Mouse (Mus musculus): ENCODE results near the gene Gpat2. TPM values are rescaled to one million over a fixed set of nuclear protein-coding genes. Genes with fewer than 3 reads are reported as not detected.

Gene Gpat2
- polyA plus RNA-seq, 1 experiment: 0.32 TPM

- H3K27me3 ChIP-seq (ENCODE audit: control insufficient read depth, insufficient read depth, low read length): no peaks in the 10 kb centered on the region
Observed at GRCm38 (mm10) chr2:127472279-127472678, 47.3 kb downstream of the Gpat2 start.

GRCm38 (mm10) chr2:127479210-127479609 lies 54.2 kb downstream of the Gpat2 start:
- no peak overlapping the region for H3K4me3 ChIP-seq (ENCODE audit: extremely low read depth, insufficient read depth, insufficient read length)
- H3K4me1 ChIP-seq (ENCODE audit: control insufficient read depth, insufficient read depth, insufficient read length): peaks cover 4% of the 10 kb centered on the region; the same call in 1 of the 2 replicates
- H3K36me3 ChIP-seq (ENCODE audit: control insufficient read depth, insufficient read depth, low read length): no peaks in the 10 kb centered on the region
- peaks cover 6% of the 10 kb centered on the region; the same call in 1 of the 2 replicates for H3K27me3 ChIP-seq (ENCODE audit: control insufficient read depth, insufficient read depth, low read length)
- TF ChIP-seq CTCF (IDR thresholded peaks at IDR 0.05; ENCODE audit: extremely low read depth, insufficient read depth, insufficient read length, insufficient replicate concordance): no peak
- no peak for TF ChIP-seq POLR2A (IDR thresholded peaks at IDR 0.05; ENCODE audit: low read depth, low read length)
- no peak for DNase-seq (ENCODE audit: low read depth in 1 of 2, low spot score in 2 of 2)
- no peak overlapping the region for H3K27ac ChIP-seq (ENCODE audit: insufficient read depth, low read length)
- 82% methylated on average over 4 of the region's 4 CpGs for WGBS

More at GRCm38 (mm10) chr2:127472279-127472678, 47.3 kb downstream of the Gpat2 start:
- no peak overlapping the region for H3K27ac ChIP-seq (ENCODE audit: insufficient read depth, low read length)
- no peak overlapping the region for H3K4me3 ChIP-seq (ENCODE audit: extremely low read depth, insufficient read depth, insufficient read length)
- H3K4me1 ChIP-seq (ENCODE audit: control insufficient read depth, insufficient read depth, insufficient read length): no peaks in the 10 kb centered on the region
- TF ChIP-seq CTCF (IDR thresholded peaks at IDR 0.05; ENCODE audit: extremely low read depth, insufficient read depth, insufficient read length, insufficient replicate concordance): no peak
- TF ChIP-seq POLR2A (IDR thresholded peaks at IDR 0.05; ENCODE audit: low read depth, low read length): no peak
- H3K36me3 ChIP-seq (ENCODE audit: control insufficient read depth, insufficient read depth, low read length): no peaks in the 10 kb centered on the region
- no peak for DNase-seq (ENCODE audit: low read depth in 1 of 2, low spot score in 2 of 2)
- 61% methylated on average over 3 of the region's 3 CpGs for WGBS

DNA sequence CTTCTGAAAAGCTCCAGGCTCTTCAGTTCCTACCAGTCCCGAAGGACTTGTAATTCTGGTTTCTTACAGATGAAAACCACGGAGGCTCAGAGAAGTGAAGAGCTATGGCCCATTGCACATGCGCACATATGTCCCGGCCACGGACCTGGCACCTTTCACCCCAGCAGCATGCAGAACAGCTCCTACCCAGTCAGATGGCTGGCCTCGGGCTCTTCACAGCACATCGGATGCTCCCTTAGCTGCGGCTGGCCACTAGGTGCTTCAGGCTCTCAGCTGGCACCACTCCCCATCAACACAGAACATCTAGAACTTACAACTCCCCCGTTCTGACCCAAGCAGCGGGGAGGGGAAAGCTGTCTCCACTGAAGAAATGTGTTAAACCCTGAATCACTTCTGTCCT lies 54.8 kb downstream of the Gpat2 start:
- Histone ChIP-seq H3K4me1 (ENCODE audit: control insufficient read depth, insufficient read depth, insufficient read length) (peaks cover 4% of the 10 kb centered on the region; the same call in 1 of the 2 replicates), H3K27ac (ENCODE audit: insufficient read depth, low read length) (no peak overlapping the region), H3K36me3 (ENCODE audit: control insufficient read depth, insufficient read depth, low read length) (no peaks in the 10 kb centered on the region), H3K27me3 (ENCODE audit: control insufficient read depth, insufficient read depth, low read length) (peaks cover 6% of the 10 kb centered on the region; the same call in 1 of the 2 replicates), H3K4me3 (ENCODE audit: extremely low read depth, insufficient read depth, insufficient read length) (no peak overlapping the region)
- WGBS: 73% methylated on average over 10 of the region's 10 CpGs
- TF ChIP-seq POLR2A (IDR thresholded peaks at IDR 0.05; ENCODE audit: low read depth, low read length) (no peak), CTCF (IDR thresholded peaks at IDR 0.05; ENCODE audit: extremely low read depth, insufficient read depth, insufficient read length, insufficient replicate concordance) (no peak)
- DNase-seq (ENCODE audit: low read depth in 1 of 2, low spot score in 2 of 2): no peak

- H3K27me3 ChIP-seq (ENCODE audit: control insufficient read depth, insufficient read depth, low read length): peaks cover 6% of the 10 kb centered on the region; the same call in 1 of the 2 replicates
- WGBS: 1% methylated on average over 55 of the region's 59 CpGs
- DNase-seq (ENCODE audit: low read depth in 1 of 2, low spot score in 2 of 2): no peak
- peak overlapping the region; percentile 12; the same call in 1 of the 2 replicates for H3K4me3 ChIP-seq (ENCODE audit: extremely low read depth, insufficient read depth, insufficient read length)
- no peak overlapping the region for H3K27ac ChIP-seq (ENCODE audit: insufficient read depth, low read length)
- H3K4me1 ChIP-seq (ENCODE audit: control insufficient read depth, insufficient read depth, insufficient read length): peaks cover 4% of the 10 kb centered on the region; the same call in 1 of the 2 replicates
- H3K36me3 ChIP-seq (ENCODE audit: control insufficient read depth, insufficient read depth, low read length): no peaks in the 10 kb centered on the region
- TF ChIP-seq POLR2A (IDR thresholded peaks at IDR 0.05; ENCODE audit: low read depth, low read length): no peak
- TF ChIP-seq CTCF (IDR thresholded peaks at IDR 0.05; ENCODE audit: extremely low read depth, insufficient read depth, insufficient read length, insufficient replicate concordance): no peak
Observed at GRCm38 (mm10) chr2:127481841-127482532, 57.0 kb downstream of the Gpat2 start.

- no peak for TF ChIP-seq CTCF (IDR thresholded peaks at IDR 0.05; ENCODE audit: extremely low read depth, insufficient read depth, insufficient read length, insufficient replicate concordance)
- TF ChIP-seq POLR2A (IDR thresholded peaks at IDR 0.05; ENCODE audit: low read depth, low read length): no peak
- 2% methylated on average over 21 of the region's 21 CpGs for WGBS
- H3K27me3 ChIP-seq (ENCODE audit: control insufficient read depth, insufficient read depth, low read length): peaks cover 6% of the 10 kb centered on the region; the same call in 1 of the 2 replicates
- peak overlapping the region; percentile 12; the same call in 1 of the 2 replicates for H3K4me3 ChIP-seq (ENCODE audit: extremely low read depth, insufficient read depth, insufficient read length)
- DNase-seq (ENCODE audit: low read depth in 1 of 2, low spot score in 2 of 2): peak in 1 of 2 experiments; percentile 14
- peaks cover 4% of the 10 kb centered on the region; the same call in 1 of the 2 replicates for H3K4me1 ChIP-seq (ENCODE audit: control insufficient read depth, insufficient read depth, insufficient read length)
- H3K36me3 ChIP-seq (ENCODE audit: control insufficient read depth, insufficient read depth, low read length): no peaks in the 10 kb centered on the region
- no peak overlapping the region for H3K27ac ChIP-seq (ENCODE audit: insufficient read depth, low read length)
Observed at GRCm38 (mm10) chr2:127482533-127482911, 57.5 kb downstream of the Gpat2 start.

GRCm38 (mm10) chr2:127483001-127483400 lies 58.0 kb downstream of the Gpat2 start:
- 0 out of 2 replicates have a peak overlapping the region, but pooled peaks have one; percentile 9 for H3K4me3 ChIP-seq (ENCODE audit: extremely low read depth, insufficient read depth, insufficient read length)
- TF ChIP-seq POLR2A (IDR thresholded peaks at IDR 0.05; ENCODE audit: low read depth, low read length): no peak
- TF ChIP-seq CTCF (IDR thresholded peaks at IDR 0.05; ENCODE audit: extremely low read depth, insufficient read depth, insufficient read length, insufficient replicate concordance): no peak
- peaks cover 4% of the 10 kb centered on the region; the same call in 1 of the 2 replicates for H3K4me1 ChIP-seq (ENCODE audit: control insufficient read depth, insufficient read depth, insufficient read length)
- 1% methylated on average over 21 of the region's 21 CpGs for WGBS
- no peak overlapping the region for H3K27ac ChIP-seq (ENCODE audit: insufficient read depth, low read length)
- no peaks in the 10 kb centered on the region for H3K36me3 ChIP-seq (ENCODE audit: control insufficient read depth, insufficient read depth, low read length)
- peaks cover 6% of the 10 kb centered on the region; the same call in 1 of the 2 replicates for H3K27me3 ChIP-seq (ENCODE audit: control insufficient read depth, insufficient read depth, low read length)
- DNase-seq (ENCODE audit: low read depth in 1 of 2, low spot score in 2 of 2): no peak

All from spleen, adult 2 months (tissue).